Mouse (Mus musculus): ENCODE results near the gene Tbce.
"Not testable (repeated sequence)": the region's sequence is repeated elsewhere in the genome, so short reads cannot be mapped to it uniquely, and the experiment has no call there.

Gene Tbce

DNA sequence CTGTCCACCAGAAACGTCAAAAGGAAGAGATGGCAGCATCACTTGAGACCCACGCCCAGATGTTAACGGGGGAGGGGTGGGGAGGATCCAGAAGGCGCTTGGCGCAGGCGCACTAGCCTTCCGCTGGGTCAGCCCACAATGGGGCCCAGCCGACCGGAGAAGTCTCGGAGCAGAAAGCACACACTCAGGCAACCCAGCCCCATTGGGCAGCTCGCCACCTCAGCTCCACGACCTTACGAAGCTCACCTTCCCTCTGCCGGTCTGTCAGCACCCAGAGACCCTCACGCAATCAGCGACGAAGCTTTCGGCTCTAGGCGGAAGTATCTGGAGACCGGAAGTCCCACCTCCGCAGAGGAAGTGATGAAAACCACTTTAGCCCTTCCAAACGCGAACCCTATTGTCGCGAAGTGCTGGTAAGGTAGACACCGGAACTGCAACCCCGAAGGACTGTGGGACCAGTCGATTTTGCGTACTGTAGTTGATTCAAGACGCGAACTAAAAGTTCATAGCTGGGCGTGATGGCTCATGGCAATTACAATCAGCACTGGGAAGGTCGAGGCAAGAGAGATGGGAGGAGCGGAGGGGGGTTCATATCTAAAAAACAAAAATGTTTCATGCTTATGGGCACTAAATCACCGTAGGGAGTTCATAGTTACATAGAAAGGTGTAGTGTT, at the start of gene Tbce:
Tbce (minus strand) TSS at position 347 of the 674 bp plus-strand sequence.
- peak; percentile 85 to 89 for DNase-seq (ENCODE audit: low read depth in 2 of 2, low spot score in 2 of 2)

DNA sequence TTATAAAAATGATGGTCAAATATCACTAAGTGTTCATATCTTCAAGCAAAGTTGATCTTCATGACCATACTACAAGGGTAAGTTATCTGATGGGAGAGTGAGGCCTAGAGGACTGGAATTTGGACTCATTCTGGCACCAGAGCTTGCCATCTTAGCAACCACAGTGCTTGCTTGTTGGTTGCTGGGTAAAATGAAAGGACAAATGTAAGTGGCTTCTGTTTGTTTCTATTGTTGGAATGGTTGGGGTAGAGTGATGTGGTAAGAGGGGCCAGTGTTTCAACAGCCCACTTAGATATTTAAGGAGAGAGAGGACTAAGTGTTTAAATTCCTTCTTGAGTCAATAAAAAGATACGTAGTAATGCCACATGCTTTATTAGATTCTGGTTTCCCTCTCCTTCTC, 49.2 kb upstream of the Tbce start:
- no peak for DNase-seq (ENCODE audit: low read depth in 2 of 2, low spot score in 2 of 2)

DNA sequence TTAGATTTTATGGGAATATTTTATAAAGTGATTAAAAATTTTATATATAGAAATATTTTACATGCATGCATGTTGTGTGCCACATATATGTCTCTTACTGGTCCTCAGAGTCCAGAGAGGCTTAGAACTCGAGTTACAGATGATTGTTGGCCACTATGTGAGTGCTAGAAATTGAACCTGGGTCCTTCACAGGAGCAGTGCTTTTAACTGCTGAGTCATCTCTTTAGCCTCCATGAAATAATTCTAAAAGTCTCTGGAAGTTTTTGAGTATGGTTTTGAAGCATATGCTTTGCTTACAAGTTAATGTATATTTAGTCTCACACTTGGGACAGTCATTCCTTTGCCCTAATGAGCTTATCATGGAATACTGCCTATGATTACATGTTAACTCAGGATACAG, 35.9 kb upstream of the Tbce start:
- DNase-seq (ENCODE audit: low read depth in 2 of 2, low spot score in 2 of 2) = no peak

DNA sequence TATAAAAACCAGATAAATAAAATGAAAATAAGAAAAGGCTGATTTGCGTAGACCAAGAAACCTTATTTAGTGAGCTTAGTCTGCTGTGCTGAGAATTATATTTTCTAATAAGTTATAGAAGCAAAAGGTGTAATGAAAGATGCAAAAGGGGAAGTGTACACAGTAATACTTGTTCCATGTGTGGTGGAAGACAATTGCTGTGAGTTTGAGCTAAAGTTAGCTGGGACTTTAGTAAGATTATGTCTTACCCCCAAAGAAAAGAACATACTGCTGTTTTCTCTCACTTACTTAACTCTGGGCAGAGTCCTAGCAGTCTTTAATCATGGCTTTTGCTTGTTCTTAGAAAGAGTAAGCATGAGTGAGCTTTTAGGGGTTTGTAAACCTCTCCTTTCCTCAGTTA, 34.9 kb upstream of the Tbce start:
- DNase-seq (ENCODE audit: low read depth in 2 of 2, low spot score in 2 of 2) = no peak

DNA sequence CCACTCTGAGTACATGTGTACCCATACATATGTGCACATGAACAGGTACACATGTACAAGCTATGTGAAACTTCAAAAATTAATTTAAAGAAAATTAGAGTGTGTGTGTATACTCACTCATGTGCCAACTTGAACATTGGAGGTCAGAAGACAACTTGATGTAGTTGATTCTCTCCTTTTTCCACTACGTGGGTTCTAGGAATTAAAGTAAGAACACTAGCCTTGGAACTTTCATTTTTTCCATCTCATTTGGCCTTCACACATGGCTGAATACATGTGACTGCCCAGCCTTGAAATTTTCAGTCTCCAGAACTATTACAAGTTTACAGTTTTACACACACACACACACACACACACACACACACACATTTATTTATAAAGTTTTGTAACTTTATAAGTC, 29.9 kb upstream of the Tbce start:
- DNase-seq (ENCODE audit: low read depth in 2 of 2, low spot score in 2 of 2) = no peak

DNA sequence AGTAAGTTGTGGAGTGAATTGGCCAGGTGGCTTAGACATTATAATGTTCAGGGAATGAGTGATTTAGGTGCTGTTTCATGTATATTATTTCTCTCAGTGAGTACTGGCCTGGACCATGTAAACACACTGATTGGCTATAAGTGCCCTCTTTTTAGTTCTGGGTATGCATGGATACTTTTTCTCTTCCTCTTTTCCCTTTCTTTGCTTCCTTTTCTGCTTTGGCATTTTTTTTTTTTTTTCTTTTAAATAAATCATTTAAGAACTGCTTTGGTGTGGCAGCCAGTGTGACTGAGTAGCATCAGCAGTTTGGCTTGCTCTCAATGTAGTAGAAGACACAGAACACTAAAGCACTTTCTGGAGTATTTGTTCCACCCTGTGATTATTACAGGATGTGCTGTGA, 28.6 kb upstream of the Tbce start:
- DNase-seq (ENCODE audit: low read depth in 2 of 2, low spot score in 2 of 2) = no peak

DNA sequence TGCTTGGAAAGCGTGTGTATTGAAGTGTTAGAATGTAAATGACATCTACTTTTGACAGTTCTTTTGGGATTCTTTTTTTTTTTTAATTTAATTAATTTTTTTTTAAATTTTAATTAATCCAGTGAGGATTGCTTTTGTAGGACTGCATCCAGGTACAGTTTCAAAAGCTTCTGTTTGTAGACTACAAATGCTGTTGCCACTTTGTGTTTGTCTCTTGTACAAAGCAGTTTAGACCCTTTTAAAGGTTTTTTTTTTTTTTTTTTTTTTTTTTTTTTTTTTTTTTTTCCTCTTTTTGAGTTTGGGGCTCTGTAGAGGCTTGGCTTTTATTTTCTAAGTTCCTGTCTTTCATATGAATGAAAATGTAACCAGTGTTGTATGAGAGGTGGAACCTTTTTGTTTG, 26.3 kb upstream of the Tbce start:
- DNase-seq (ENCODE audit: low read depth in 2 of 2, low spot score in 2 of 2) = no peak

DNA sequence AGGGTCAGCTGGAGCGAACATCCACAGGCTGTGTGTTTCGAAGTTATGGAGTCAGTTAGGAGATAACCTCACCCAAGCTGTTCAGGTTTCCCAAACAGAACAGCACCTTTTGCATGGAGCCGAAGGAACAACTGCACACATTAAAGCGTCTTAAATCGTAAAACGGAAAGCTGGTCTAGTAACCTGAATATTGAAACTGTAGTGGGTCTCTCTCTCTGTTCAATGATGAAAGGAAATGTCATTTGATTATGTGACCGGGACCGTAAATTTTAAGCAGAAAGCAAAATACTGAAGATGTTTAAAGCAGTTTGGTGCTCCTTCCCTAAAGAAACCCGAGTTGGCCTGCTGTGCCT, 25.6 kb upstream of the Tbce start:
- no peak for DNase-seq (ENCODE audit: low read depth in 2 of 2, low spot score in 2 of 2)

DNA sequence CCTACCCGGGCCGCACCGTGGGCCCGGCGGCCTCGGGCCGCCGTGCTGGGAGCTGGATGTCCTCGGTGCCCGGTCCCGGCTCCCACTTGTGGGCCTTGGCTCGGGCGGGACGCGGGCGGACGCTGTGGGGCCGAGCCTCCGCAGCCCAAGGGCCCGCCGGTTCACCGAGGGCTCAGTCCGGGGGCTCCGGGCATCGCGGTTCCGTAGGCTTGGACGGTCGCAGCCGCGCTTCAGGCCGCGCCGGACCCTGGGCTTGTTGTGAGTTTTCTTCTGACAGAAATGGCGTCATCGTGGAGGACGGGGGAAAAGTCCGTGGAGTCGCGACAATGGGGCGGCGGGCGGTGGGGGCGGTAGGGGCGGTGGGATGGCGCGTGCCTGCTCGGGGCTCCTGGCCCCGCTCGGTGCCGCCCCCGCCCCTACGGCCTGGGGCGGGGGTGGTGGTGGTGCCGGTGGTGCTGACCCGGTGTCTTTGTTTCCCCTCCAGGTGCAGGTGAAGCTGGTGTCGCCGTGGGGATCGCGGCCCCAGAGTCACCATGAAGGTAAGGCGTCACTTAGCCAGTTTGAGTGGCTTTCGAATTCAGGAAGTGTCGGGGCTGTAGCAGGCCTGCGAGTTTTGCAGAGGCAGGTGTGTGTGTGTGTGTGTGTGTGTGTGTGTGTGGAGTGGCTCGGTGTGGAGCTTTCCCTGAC, 25.0 kb upstream of the Tbce start:
- DNase-seq (ENCODE audit: low read depth in 2 of 2, low spot score in 2 of 2) = peak; percentile 49 to 65

DNA sequence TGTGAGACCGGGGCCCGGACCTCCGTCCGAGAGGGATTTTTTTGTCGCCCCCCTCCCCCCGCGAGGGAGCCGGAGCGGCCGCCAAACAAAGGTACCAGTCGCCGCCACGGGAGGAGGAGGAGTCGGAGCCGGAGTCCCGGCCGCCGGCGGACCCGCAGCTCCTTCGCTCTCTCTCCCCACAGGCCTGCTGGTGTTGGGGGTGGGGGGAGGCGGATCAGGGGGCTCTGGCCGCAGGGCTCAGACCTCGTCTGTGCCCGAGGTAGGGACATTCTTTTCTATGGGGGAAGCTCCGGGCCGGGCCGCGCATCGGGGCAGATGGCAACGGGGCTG, 24.5 kb upstream of the Tbce start:
- DNase-seq (ENCODE audit: low read depth in 2 of 2, low spot score in 2 of 2) = no peak

DNA sequence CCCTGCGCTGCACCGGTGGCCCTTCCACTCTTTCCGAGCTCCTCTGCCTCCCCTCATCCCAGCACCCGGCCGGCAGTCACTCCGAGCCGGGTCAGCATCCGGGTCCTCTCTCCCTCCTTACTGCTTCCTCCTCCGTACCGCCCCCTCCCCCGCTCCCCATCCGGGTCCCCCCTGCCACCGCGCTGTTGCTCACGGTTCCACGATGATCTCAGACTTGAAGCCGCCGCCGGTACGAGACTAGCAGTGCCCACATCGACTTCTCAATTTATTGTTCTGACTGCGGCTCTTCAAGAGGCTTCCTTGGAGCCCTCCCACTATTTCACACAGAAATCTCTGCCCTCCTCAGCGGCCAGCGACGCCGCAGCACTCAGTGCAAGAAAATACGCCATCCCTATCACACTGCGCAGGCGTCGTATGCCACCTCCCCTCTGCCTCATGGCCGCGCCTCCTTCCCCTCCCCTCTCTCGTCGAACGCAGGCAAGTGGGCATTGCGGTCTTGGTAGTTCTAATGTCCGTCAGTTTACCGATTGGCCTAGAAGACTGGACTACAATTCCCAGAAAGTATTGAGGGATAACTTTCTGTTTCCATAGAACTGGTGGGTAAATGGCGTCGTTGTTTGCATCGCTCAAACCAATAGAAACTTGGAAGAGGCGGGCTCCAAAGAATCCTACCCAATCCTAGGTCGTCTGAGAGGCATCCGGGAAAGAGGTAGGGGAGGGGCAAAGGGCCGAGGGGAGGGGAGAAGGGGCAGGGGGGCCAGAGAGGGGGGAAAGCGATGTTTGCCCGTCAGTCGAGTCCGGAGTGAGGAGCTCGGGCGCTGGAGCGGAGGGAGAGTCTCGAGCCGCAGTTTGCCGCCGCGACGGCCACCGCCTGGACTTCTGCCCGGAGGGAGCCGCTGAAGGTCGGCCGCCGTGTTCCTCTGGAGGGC, 23.8 kb upstream of the Tbce start, which contains the start of the genes Arid4b and Ggps1:
Arid4b (plus strand) TSS at position 220 of the 929 bp plus-strand sequence.
Ggps1 (minus strand) TSS at position 476 of the 929 bp plus-strand sequence.
- DNase-seq (ENCODE audit: low read depth in 2 of 2, low spot score in 2 of 2) = peak; percentile 95

DNA sequence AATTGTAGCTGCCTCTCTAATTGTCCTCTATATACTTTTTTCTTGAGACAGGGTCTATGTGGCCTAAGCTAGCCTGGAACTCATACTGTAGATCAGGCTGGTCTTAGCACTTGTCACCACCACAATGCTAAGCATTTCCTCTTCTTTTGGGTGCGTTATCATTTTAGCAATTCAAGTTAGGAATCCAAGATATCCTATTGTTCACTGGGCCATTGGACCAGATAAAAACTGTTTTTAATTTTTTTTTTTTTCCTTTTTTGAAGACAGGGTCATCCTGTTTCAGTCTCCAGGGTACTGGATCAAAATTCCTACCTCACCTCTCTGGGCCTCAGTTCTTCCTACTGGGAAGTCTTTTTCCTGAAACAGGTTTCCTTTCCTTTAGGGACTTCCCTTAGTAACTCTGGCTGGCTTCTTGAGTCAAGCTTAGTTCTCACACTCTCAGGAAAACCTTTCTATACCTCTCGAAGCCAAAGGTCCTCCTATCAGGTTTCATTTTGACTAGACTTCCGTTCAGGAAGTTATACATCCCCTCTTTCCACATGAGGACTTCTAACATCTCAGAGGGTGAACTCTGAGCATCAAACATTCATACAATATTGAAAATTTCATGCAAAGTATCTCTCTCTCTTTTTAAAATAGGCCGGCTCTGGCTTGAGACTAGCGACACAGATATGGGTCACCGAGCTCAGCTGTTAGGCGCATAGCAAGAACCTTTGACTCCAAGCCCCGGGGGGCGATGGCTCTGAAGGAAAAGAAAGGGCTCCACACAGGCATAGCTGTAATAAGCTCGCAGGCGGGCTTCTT, 23.0 kb upstream of the Tbce start:
- DNase-seq (ENCODE audit: low read depth in 2 of 2, low spot score in 2 of 2) = peak in 1 of 2 experiments; percentile 8

DNA sequence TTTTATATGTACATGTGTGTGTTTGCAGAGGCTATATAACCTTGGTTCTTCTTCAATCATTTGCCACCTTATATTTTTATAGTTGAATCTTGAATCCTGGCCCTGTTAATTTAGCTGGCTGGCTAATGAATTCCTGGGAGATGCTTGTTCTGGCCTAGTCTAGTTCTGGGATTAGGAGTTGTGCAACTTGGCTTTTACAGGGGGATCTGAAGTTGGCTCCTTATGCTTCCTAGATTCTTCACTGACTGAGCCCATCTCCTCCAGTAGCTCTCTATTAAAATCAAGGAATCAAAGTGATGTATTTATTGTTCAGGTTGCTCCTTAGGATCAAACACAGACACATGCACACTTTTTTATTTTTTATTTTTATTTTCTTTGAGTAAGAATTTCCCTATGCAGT, 20.1 kb upstream of the Tbce start:
- no peak for DNase-seq (ENCODE audit: low read depth in 2 of 2, low spot score in 2 of 2)

DNA sequence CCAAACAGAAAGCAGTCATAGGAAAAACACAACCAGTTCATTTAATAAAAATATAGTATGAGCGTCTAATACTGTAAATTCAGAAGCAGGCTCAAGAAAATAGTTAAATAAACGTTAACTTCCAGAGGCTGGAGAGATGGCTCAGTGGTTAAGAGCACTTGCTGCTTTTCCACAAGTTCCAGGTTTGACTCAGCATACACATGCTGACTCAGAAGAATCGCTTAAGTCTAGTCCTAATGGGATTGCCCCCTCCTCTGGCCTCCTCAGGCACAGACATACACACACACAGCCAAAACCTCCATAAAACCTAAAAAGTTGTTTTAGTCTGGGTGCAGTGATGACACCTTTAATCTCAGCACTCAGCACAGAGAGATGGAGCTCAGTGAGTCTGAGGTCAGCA, 17.4 kb upstream of the Tbce start:
- DNase-seq (ENCODE audit: low read depth in 2 of 2, low spot score in 2 of 2) = no peak

DNA sequence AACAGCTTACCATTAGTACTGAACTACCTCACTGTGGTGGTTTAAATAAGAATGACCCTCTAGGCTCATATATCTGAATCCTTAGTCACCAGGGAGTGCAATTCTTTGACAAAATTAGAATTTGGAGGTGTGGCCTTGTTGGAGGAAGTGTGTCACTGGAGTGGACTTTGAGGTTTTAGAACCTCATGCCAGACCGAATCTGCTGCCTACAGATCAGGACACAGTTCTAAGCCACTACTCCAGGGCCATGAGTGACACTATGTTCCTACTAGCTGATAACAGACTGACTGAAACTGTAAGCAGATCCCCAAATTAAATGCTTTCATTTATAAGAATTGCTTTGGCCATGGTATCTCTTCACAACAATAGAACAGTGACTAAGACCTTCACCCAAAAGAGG, 10.4 kb upstream of the Tbce start:
- no peak for DNase-seq (ENCODE audit: low read depth in 2 of 2, low spot score in 2 of 2)

DNA sequence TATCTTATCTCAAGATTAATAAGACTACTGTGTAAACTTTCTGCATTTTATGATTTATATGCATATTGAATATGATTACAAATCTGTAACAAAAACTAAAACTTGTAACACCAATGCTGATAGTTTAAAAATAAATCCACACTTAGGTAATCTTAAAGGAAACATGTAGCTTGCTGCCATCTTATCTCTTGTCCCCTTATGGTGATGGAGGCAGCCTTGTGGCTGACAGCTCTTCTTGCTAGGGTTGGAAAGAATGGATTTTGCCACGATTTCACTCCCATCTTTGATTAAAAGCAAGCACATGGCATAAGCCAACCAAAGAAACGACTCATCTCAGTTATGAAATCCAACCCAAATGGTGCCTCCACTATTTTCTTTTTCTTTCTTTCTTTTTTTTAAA, 5.1 kb upstream of the Tbce start:
- DNase-seq (ENCODE audit: low read depth in 2 of 2, low spot score in 2 of 2) = no peak

DNA sequence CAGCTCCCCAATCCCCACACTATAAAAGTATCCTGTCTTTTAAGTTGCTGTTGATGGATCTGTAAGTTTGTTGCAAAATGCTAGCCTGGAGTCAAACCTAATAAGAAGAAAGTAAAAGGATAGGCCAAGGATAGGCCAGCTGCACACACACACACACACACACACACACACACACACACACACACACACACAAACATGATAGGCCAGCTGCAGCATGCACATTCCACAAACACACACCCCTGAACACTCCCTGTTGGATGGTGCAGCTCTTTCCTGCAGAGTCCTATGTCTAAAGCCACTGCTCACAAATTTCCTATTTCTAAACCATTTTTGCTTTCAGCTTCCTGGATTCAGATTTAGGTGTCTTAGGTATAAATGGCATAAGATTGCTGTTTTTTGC, 4.4 kb upstream of the Tbce start:
- no peak for DNase-seq (ENCODE audit: low read depth in 2 of 2, low spot score in 2 of 2)

DNA sequence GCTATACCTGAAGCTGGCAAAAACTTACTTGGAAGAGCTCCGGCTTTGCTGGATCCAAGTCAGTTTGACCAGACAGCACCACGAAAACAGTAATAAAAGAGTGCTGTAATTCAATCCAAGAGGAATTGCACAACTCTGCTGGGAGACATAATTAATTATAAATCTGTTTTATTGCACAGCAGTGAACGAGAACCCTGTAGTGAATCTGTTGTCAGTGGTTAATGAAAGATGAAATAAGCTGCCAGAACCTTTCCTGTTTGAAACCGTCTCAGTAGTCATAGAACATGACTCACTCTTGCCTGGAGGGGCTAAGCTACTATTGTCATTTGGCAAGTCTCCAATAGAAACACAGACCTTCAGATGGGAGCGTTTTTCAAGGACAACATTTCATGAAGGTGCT, 748 bp upstream of the Tbce start:
- DNase-seq (ENCODE audit: low read depth in 2 of 2, low spot score in 2 of 2) = no peak

DNA sequence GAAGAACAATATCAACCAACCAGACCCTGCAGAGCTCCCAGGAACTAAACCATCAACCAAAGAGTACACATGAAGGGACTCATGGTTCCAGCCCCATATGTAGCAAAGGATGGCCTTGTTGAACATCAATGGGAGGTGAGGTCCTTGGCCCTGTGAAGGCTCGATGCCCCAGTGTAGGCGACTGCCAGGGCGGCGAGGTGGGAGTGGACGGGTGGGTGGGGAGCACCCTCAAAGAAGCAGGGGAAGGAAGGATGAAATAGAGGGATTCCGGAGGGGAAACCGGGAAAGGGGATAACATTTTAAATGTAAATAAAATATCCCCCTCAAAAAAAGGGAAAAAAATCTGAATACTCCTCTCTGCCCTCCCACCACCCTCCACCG, 537 bp downstream of the Tbce start:
- no peak for DNase-seq (ENCODE audit: low read depth in 2 of 2, low spot score in 2 of 2)

DNA sequence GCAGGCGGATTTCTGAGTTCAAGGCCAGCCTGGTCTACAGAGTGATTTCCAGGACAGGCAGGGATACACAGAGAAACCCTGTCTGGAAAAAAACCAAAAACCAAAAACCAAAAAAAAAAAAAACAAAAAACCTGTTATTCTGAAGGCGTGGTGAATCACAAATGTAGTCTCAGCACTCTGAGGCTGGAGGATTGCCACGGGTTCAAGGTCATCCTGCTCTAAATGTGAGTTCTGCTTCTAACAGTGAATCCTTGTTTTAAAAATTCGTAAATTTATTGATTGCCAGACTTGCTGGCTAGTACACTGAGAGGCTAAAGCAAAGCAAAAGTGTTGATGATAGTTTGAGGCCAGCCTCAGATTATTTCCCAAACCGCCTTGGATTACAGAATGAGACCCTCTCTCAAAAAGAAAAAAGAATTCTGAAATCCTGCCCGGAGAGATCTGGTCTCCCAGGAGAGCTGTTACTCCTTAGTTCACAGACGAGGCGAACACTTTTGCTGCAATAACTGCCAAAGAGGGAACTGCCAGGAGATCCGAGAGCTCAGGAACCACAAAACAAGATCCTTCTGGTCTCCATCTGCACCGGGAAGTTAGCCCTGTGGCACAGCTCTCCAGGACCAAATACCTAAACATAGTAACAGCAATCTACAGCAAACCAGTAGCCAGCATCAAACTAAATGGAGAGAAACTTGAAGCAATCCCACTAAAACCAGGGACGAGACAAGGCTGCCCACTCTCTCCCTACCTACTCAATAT, 3.4 kb downstream of the Tbce start:
- DNase-seq (ENCODE audit: low read depth in 2 of 2, low spot score in 2 of 2) = no peak

DNA sequence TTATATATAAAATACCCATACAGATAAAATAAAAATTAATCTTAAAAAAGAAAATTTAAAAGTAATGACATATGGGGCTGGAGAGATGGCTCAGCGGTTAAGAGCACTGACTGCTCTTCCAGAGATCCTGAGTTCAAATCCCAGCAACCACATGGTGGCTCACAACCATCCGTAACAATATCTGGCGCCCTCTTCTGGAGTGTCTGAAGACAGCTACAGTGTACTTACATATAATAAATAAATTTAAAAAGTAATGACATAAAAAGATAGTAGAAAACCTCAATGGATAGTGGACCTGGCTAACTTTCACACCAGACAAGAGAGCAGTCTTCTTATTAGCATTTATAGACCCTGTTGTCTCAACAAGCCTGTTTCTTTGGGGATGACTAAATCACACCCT, 4.1 kb downstream of the Tbce start:
- not testable (repeated sequence) for DNase-seq (ENCODE audit: low read depth in 2 of 2, low spot score in 2 of 2)
